Mouse (Mus musculus) cerebellum, adult 9-10 months (tissue): ENCODE results near the gene Kidins220.

Source experiments
- DNase-seq: peaks from one replicate; pipeline ENCODE4 v3.0.0; 2022

Gene Kidins220

DNA sequence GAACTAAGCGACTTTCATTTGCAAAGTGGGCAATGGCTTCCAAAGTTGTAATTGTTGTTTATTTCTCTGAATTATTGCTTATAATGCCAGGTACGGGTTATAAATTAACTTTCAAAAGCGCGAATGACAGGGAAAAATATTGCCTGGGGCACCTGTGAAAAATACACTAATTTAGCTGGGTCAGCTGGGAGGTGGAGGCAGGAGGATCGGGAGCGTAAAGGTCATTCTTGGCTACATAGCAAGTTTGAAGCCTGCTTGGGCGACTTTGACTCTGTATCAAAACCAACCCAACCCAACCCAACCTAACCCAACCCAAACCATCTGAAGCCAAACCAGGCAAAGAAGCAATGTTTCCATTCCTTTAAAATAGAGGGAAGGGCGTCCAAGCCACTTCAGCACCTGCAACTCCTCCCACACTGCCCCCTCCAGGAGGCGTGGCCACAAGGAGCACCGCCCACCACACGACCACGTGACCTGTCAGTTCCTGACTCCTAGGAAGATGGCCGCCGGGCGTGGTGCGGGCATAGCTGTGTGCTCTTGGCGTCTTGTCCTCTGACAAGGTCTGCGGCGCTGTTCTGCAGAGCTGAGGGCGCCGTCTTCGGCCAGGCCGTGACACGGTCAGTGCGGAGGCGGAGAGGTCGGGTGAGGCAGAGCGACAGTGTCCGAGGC lies at the start of gene Kidins220:
Kidins220 (plus strand) TSS at position 480 of the 669 bp plus-strand sequence.
- DNase-seq, result peak; percentile 96

DNA sequence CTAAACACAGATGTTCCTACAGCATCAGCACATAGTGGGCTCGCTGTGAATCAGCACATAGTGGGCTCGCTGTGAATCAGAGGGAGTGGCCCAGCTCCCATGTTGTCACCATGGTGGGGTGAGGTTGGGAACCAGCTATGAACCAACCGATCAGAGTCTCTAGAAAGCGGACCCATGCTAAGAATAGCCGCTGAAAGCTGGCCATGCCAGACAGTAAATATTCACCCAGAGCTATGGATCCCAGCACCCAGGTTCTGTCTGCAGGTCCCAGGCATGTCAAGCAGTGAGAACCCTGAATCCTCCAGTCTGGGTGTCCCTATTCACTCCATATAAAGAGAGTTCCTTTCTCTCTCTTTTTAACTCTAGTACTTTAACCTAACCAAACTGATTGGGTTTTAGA lies 49.4 kb upstream of the Kidins220 start:
- DNase-seq, result no peak

DNA sequence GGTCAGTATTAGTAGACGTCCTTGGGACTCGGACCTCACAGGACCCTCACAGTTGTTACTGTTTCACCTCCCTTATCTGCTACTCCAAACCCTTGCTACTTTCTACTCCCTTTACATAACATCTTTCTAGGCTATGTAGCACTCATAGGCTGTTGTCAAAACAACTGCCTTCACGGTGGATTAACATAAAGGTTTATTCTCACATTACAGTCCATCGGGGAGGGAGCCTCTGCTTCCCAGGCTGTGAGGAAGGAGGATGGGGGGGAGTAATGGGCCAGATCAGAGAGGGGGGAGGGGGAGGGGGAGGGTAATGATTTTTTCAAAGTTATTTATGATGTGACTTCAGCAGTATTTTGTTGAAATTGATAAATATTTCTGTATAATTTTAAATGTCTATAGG lies 49.0 kb upstream of the Kidins220 start:
- no peak for DNase-seq

DNA sequence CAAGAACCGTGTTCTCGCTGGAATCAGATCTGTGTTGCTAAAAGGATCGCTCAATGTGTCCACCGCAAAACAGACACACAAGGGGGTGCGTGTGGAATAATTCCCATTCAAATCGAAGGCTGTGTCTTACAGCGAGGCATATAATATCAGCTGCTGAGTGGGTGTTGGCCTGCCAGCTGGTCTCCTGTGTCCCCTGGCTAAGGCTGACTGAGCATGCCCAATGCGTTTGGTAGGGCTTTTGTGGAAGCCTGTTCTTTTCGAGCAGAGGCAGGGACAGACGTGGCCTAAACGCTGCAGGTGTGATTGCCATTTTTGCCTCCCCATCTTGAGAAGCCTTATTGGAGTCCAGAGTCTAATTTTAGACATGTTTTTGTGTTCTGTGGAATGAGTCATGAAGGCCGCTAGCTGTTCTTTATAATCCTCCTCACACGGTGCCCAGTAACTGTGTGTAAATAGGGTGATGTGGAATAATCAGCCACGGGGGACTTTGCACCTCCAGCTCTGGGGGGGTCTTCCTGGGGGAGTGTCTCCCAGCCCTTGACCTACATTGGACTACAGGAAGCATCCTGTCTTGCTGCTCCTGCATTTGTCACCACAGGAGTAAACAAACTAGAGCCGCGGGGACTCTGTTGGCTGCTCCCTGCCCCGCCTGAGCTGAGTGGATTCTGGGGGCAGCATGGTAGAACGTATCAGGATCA lies 46.5 kb upstream of the Kidins220 start:
- peak; percentile 53 for DNase-seq

DNA sequence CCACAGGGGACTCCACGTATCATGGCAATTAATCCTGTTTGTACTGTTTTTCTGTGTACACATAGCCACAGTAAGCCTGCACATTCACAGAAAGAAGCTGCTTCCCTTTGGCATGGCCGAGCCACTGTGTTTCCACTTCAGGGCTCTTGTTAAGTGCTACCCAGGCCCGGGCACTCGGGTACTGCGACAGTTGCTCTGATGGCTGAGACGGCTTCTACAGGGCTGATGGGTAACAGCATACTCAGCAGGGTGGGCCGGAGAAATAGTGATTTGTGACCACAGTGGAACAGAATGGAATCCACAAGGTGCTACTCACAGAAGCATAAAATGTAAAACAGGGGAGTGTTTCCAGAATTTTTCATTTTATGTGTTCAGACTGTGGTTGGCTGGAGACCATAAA lies 45.7 kb upstream of the Kidins220 start:
- no peak for DNase-seq

DNA sequence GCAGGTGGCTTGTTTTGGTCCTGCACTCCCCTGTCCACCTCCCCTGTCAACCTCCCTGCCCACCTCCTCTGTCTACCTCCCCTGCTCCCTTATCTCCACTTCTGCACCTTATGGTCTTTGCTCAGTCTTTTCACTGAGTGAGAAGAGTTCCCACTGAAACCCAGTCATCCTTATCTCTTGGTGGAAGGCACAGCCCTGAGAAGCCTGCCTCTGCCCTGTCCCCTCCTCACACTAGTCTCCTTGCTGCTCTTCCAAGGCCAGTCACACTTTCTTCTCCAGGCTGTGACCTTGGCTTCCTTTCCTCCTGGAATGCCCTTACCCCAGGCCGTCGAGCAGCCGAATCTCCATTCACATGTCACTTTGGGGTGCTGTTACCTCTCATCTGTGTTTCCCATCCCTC lies 44.0 kb upstream of the Kidins220 start:
- no peak for DNase-seq

GRCm38 (mm10) chr12:24932120-24932519 lies 42.6 kb upstream of the Kidins220 start:
- DNase-seq, result no peak

DNA sequence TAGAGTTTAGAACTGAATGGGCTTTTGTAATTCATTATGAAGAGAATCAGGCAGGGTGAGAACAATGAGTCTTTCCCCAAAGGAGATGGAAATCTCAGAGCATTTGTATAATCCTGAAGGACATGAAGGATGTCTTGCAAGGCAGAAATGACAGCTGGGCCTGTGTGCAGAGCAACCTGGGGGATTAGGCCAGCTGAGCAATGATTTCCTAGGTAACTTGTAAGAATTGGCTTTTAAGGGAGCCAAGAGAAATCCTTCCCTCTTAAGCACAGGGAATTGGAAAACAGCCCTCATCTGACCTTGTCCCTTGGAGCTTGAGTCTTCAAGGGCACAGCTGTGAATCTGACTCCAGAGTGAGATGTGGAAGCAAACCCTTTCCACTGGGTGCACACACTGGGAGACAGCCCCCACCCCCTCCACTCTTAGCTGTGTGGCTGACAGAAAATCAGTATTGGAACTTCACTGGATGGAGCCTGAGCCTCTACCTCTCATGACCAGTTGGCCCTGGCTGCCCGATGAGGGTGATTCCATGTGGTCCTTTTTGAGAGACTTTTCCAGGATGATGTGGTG lies 41.4 kb upstream of the Kidins220 start:
- DNase-seq, result no peak

DNA sequence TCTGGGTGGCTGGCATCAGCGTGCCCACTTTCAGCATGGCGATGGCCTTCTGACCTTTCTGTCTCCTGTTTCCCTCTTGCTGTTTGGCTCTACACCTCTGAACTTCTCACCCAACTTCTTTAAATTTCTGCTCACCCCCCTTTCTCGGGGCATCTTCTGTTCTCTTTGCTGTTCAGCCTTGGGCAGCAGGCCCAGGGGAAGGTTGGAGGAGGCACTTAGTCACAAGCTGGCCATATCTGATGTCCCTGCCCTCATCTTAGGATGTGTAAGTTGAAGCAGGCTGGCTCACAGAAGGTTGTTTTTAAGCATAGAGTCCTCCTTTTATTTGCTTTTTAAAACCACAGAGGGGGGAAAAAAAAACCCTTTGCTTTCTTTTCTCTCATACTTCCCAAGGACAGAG lies 40.7 kb upstream of the Kidins220 start:
- no peak for DNase-seq

GRCm38 (mm10) chr12:24936281-24936680 lies 38.4 kb upstream of the Kidins220 start:
- no peak for DNase-seq

- DNase-seq, result no peak
These were observed 35.4 kb upstream of the Kidins220 start for GRCm38 (mm10) chr12:24939372-24939771.

- no peak for DNase-seq
These were observed 32.0 kb upstream of the Kidins220 start for GRCm38 (mm10) chr12:24942619-24943287.

DNA sequence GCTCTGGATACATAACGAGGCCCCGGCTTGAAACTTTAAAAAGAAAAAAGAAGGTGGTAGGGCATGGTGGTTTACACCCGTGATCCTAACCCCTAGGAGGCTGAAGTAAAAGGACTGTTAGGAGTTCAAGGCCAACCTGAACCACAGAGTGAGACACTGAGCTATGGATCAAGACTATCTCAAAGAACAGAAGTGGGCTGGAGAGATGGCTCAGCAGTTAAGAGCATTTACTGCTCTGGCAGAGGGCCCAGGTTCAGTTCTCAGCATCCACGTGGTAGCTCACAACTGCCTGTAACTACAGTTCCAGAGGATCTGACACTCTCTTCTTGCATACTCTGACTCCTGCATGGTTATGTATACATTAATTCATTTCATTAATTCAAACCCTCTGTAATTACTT lies 31.3 kb upstream of the Kidins220 start:
- DNase-seq, result no peak

DNA sequence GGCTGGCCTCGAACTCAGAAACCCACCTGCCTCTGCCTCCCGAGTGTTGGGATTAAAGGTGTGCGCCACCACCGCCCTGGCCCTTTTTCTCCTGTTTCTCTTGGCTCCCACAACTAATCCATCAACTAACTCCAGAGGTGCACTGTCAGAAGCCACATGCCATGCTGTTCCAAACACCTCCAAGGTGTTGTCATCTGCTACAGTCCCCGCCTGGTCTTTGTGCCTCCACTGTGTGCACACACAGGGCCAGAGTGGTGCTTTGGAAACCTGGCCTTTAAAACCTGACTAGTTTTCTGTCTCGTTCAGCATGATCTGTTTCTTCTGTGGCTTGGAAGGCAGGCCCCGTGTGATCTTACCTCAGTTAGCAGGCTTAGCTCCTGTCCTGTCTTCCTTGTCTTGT lies 30.1 kb upstream of the Kidins220 start:
- no peak for DNase-seq

DNA sequence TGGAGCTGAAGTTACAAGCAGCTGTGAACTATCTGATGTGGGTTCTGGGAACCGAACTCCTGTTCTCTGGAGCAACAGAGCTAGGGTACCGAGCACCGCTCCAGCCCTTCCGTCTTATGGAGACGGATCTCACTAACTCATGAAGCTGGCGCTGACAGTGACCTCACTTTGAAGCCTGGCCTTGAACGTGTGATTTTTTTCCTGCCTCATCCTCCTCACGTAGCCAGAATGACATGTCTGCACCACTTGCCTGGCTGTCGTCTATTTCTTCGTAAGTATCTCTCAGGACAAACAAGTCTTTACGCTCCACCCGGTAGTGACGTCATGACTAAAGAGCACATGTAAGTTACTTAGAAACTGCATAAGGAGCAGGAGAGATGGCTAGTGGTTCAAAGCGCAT lies 27.7 kb upstream of the Kidins220 start:
- DNase-seq, result no peak

DNA sequence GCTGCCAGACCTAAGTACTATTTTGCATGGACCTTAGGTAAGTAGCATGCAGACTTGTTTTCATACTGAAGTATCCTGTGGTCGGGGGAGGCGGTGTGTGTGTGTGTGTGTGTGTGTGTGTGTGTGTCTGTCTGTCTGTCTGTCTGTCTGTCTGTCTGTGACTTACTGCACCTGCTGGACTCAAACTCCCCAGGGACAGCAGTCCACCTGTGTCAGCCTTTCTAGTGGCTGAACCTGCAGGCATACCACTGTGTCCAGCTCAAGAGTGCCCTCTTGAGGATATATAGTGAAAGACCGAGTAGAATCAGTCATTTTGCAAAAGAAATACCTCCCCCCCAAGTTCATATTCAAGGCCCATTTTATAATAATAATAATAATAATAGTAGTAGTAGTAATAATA lies 26.4 kb upstream of the Kidins220 start:
- DNase-seq, result peak; percentile 62

- no peak for DNase-seq
These were observed 24.2 kb upstream of the Kidins220 start for GRCm38 (mm10) chr12:24950376-24951046.

- peak; percentile 34 for DNase-seq
These were observed 22.6 kb upstream of the Kidins220 start for GRCm38 (mm10) chr12:24952147-24952546.

DNA sequence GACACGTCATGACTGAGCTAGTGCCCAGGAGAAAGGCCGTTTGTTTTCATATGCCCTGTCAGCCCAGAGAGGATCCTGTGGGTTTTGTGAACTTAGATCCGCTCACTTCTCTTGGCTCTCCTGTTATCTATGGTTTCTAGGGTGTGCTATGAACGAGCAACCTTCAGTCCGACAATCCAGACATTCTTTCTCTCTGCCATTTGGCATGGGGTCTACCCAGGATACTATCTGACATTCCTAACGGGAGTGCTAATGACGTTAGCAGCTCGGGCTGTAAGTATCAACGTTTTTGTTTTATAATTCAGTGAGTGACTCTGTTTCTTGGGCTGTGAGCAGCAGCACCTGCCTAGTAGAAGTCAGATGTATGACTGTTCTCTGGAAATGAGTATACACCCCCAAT lies 19.6 kb upstream of the Kidins220 start:
- no peak for DNase-seq

GRCm38 (mm10) chr12:24958526-24958925 lies 16.2 kb upstream of the Kidins220 start:
- DNase-seq, result no peak

- no peak for DNase-seq
These were observed 12.9 kb upstream of the Kidins220 start for GRCm38 (mm10) chr12:24961821-24962220.

DNA sequence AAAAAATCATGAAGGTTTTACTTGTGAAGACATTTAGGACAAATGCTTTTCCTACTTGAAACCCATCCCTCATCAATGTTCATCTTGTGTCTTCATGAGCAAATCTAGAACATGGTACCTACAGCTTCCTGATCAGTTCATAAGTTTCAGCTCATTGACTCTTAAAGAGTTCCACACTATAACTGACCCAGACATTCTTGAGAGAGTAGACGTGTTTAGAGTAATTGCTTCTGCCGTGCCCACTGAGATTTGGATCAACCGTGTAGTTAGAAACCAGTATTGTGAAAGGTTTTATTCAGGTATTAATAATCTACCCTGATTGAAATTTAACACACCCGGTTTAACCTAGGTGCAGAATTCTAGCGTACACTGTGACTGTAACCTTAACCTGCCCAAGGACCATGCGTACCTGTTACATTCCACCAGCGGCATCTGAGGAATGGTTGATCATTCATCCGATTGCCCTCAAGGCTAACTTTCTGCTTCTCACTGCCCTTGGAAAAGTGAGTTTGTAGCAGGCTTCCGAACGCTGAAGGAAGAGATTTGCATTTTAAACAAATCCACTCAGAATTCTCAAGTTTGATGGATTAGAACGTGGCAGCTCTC lies 12.3 kb upstream of the Kidins220 start:
- no peak for DNase-seq
